Mouse (Mus musculus) adrenal gland (tissue): ENCODE results near the gene Asb5.
"Not testable (repeated sequence)": the region's sequence is repeated elsewhere in the genome, so short reads cannot be mapped to it uniquely, and the experiment has no call there.

Experiments
- intact Hi-C: fragments of 180-260 bp; cut with DNase I; formaldehyde crosslinking; loops from one replicate; pipeline ENCODE4 v1.15.1; 2025

Asb5 gene

DNA sequence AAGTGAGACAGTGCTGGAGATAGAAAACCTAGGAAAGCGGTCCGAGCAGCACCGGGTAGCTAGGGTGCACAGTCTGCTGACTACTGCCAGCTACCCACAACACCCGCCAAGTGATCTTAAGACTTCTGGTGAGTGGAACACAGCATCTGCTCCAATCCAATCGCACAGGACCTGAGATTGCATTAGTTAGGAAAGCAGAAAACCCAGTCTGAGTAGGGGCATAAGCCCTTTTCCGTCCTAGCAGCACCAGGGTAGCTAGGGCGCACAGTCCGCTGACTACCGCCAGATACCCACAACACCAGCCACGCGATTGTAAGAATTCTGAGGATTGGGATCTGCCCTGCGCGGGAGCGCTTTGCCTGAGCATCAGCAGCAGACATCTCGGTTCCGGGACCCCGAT lies 87.3 kb downstream of the Asb5 start:
- intact Hi-C loops: not testable (repeated sequence)
